8 mouse cellular contexts compared by ENCODE assay signal in genomic region chr2:66408899-66409739, GRCm38 (mm10). TPM values are rescaled to one million over a fixed set of nuclear protein-coding genes. Genes with fewer than 3 reads are reported as not detected.
DNase-seq lines count a peak whose midpoint lies in the region; ATAC-seq and TF ChIP-seq lines count a peak whose summit lies in the region.

No protein-coding gene starts in this region.

- TF ChIP-seq EP300 in stomach, postnatal 0 days (optimal IDR thresholded peaks at IDR 0.05): no peak

- H3K4me3 ChIP-seq in heart, embryonic 13.5 days: peak overlapping the region; percentile 51
- H3K4me3 ChIP-seq in midbrain, embryonic 11.5 days (ENCODE audit: low read depth, low read length): peak overlapping the region; percentile 40
- peak overlapping the region; percentile 43; the same call in 1 of the 2 replicates for H3K4me3 ChIP-seq in stomach, postnatal 0 days (ENCODE audit: low read depth, low read length)

- H3K27ac ChIP-seq in heart, embryonic 13.5 days (replicated peaks): no peak overlapping the region
- no peak overlapping the region for H3K27ac ChIP-seq in midbrain, embryonic 11.5 days (ENCODE audit: low read depth, low read length)
- H3K27ac ChIP-seq in stomach, postnatal 0 days (replicated peaks): no peak overlapping the region

- H3K9ac ChIP-seq in heart, embryonic 13.5 days: peak overlapping the region; percentile 62
- no peak overlapping the region; the same call in 1 of the 2 replicates for H3K9ac ChIP-seq in midbrain, embryonic 11.5 days (ENCODE audit: low read length)
- no peak overlapping the region for H3K9ac ChIP-seq in stomach, postnatal 0 days (ENCODE audit: low read length)

- TF ChIP-seq CTCF in stomach, postnatal 0 days (IDR thresholded peaks at IDR 0.05; ENCODE audit: low read depth): no peak

- peak overlapping the region; percentile 76 for H3K4me2 ChIP-seq in heart, embryonic 13.5 days
- peak overlapping the region; percentile 56 for H3K4me2 ChIP-seq in midbrain, embryonic 11.5 days
- H3K4me2 ChIP-seq in stomach, postnatal 0 days (replicated peaks; ENCODE audit: low read depth): peak overlapping the region; percentile 67

- H3K36me3 ChIP-seq in heart, embryonic 13.5 days: no peaks in the 10 kb centered on the region
- H3K36me3 ChIP-seq in midbrain, embryonic 11.5 days (ENCODE audit: control insufficient read depth, insufficient read depth, low read length): no peaks in the 10 kb centered on the region
- no peaks in the 10 kb centered on the region for H3K36me3 ChIP-seq in stomach, postnatal 0 days (ENCODE audit: control insufficient read depth, insufficient read depth, low read length)

- H3K9me3 ChIP-seq in heart, embryonic 13.5 days: no peaks in the 10 kb centered on the region
- H3K9me3 ChIP-seq in midbrain, embryonic 11.5 days (ENCODE audit: control insufficient read depth, low read length): no peaks in the 10 kb centered on the region
- no peaks in the 10 kb centered on the region for H3K9me3 ChIP-seq in stomach, postnatal 0 days (ENCODE audit: control insufficient read depth, low read length)

- ATAC-seq in heart, embryonic 13.5 days (ENCODE audit: extremely low read depth, insufficient number of reproducible peaks, low FRiP score, low TSS enrichment): no peak
- ATAC-seq in midbrain, embryonic 11.5 days (ENCODE audit: low FRiP score): peak; percentile 65
- ATAC-seq in stomach, postnatal 0 days (ENCODE audit: low FRiP score, low TSS enrichment): no peak
- ATAC-seq in megakaryocyte-erythroid progenitor cell, adult 5-6 weeks (replicated peaks; ENCODE audit: low FRiP score, low TSS enrichment, poor library complexity, severe bottlenecking): no peak

- H3K4me1 ChIP-seq in heart, embryonic 13.5 days: peaks cover 13% of the 10 kb centered on the region
- peaks cover 6% of the 10 kb centered on the region for H3K4me1 ChIP-seq in midbrain, embryonic 11.5 days (ENCODE audit: control insufficient read depth, insufficient read depth, low read length)
- H3K4me1 ChIP-seq in stomach, postnatal 0 days (replicated peaks; ENCODE audit: control insufficient read depth, insufficient read depth): no peaks in the 10 kb centered on the region

- DNase-seq in layer of hippocampus, adult 11-12 months (ENCODE audit: low spot score): peak; percentile 46
- no peak for DNase-seq in layer of hippocampus, adult 9-10 months (ENCODE audit: low spot score)
- peak; percentile 77 for DNase-seq in cerebellum, adult 9-10 months
- DNase-seq in layer of hippocampus, postnatal 25 days (ENCODE audit: extremely low spot score in 1 of 2, low spot score in 1 of 2): peak; percentile 33 to 41
- peak; percentile 94 for DNase-seq in midbrain, embryonic 11.5 days (ENCODE audit: low spot score, missing footprints)
- DNase-seq in stomach, postnatal 0 days (ENCODE audit: low spot score): no peak

- WGBS in heart, embryonic 13.5 days: 5% methylated on average over 12 of the region's 12 CpGs
- 15% methylated on average over 12 of the region's 12 CpGs for WGBS in midbrain, embryonic 11.5 days
- 6% methylated on average over 12 of the region's 12 CpGs for WGBS in stomach, postnatal 0 days

- H3K27me3 ChIP-seq in heart, embryonic 13.5 days (replicated peaks): peaks cover 24% of the 10 kb centered on the region
- peaks cover 3% of the 10 kb centered on the region; the same call in 1 of the 2 replicates for H3K27me3 ChIP-seq in midbrain, embryonic 11.5 days (ENCODE audit: control insufficient read depth, insufficient read depth, low read length)
- H3K27me3 ChIP-seq in stomach, postnatal 0 days (ENCODE audit: control insufficient read depth, insufficient read depth, low read length): no peaks in the 10 kb centered on the region

RNA-seq across cellular contexts. Expression of gene Scn1a, which starts 31.5 kb away (rescaled TPM):
- polyA plus RNA-seq in heart, embryonic 13.5 days (2015; fragmentation: Nextera tagmentation; extraction: Ambion mirVana): 0.05 TPM in 2 replicates
- 10 to 100 TPM; 57.0 to 60.6 TPM for total RNA-seq in layer of hippocampus, postnatal 25 days (2021)
- polyA plus RNA-seq in midbrain, embryonic 11.5 days (2014; fragmentation: Nextera tagmentation; extraction: Ambion mirVana): 1.8 and 2.4 TPM in 2 replicates
- polyA plus RNA-seq in stomach, postnatal 0 days (2015; fragmentation: Nextera tagmentation; extraction: Ambion mirVana): 0.07 TPM in 2 replicates
- not detected in 2 replicates for total RNA-seq in megakaryocyte-erythroid progenitor cell, adult 5-6 weeks (2014; fragmentation: Nextera tagmentation)
- not detected in 2 replicates for total RNA-seq in megakaryocyte-erythroid progenitor cell, adult 5-6 weeks (2017)

Comparison
In these comparisons a context has a peak if more than half of its experiments do, and no peak if none do; other contexts are left out.
1. DNase-seq: peak in layer of hippocampus, adult 11-12 months (single experiment), cerebellum, adult 9-10 months (single experiment), layer of hippocampus, postnatal 25 days (2 of 2) and midbrain, embryonic 11.5 days (single experiment); none in layer of hippocampus, adult 9-10 months (single experiment) and stomach, postnatal 0 days (single experiment).
2. Peak in every context shown above with its lines, with median percentiles within 50 percentile points of each other: H3K4me2 ChIP-seq and H3K4me3 ChIP-seq.